Mouse (Mus musculus): Measurements from ENCODE around the gene Cpsf4.
"Not testable (repeated sequence)": the region's sequence is repeated elsewhere in the genome, so short reads cannot be mapped to it uniquely, and the experiment has no call there.

The Cpsf4 gene

GRCm38 (mm10) chr5:145223395-145223794 lies 56.4 kb downstream of the Cpsf4 start:
- DNase-seq (ENCODE audit: low spot score) = no peak

GRCm38 (mm10) chr5:145226453-145226852 lies 59.4 kb downstream of the Cpsf4 start:
- DNase-seq (ENCODE audit: low spot score) = no peak

GRCm38 (mm10) chr5:145229283-145229682 lies 62.3 kb downstream of the Cpsf4 start:
- DNase-seq (ENCODE audit: low spot score) = not testable (repeated sequence)

GRCm38 (mm10) chr5:145230641-145231040 lies 63.6 kb downstream of the Cpsf4 start:
- no peak for DNase-seq (ENCODE audit: low spot score)

- DNase-seq (ENCODE audit: low spot score) = peak; percentile 96
These were observed 64.4 kb downstream of the Cpsf4 start, which contains the start of gene Zfp655 for GRCm38 (mm10) chr5:145231367-145231871. Zfp655 (plus strand) TSS chr5:145231715.

Measured in ovary, postnatal 14 days (tissue).